Mouse (Mus musculus): ENCODE measurements at regions not wholly inside any gene's neighbourhood (a gene's known extent, or its start where the extent isn't known, plus 50 kb on each side); places are given as distances from the start of the nearest gene placed in this dataset.

GRCm38 (mm10) chr7:36095258-36096130, 292.7 kb upstream of the Zfp507 start:
- no peak for DNase-seq (ENCODE audit: low spot score)

GRCm38 (mm10) chr7:36091132-36091531, 288.3 kb upstream of the Zfp507 start:
- DNase-seq (ENCODE audit: low spot score) = no peak

- no peak for DNase-seq (ENCODE audit: low spot score)
Observed at GRCm38 (mm10) chr7:36090291-36091123, 287.7 kb upstream of the Zfp507 start.

GRCm38 (mm10) chr7:36087598-36087997, 284.8 kb upstream of the Zfp507 start:
- DNase-seq (ENCODE audit: low spot score) = no peak

GRCm38 (mm10) chr7:36078666-36079065, 275.9 kb upstream of the Zfp507 start:
- DNase-seq (ENCODE audit: low spot score) = no peak

- DNase-seq (ENCODE audit: low spot score) = no peak
Observed at GRCm38 (mm10) chr7:36078089-36078654, 275.4 kb upstream of the Zfp507 start.

- DNase-seq (ENCODE audit: low spot score) = no peak
Observed at GRCm38 (mm10) chr7:36077271-36077670, 274.5 kb upstream of the Zfp507 start.

- DNase-seq (ENCODE audit: low spot score) = no peak
Observed at GRCm38 (mm10) chr7:36076021-36076441, 273.2 kb upstream of the Zfp507 start.

- DNase-seq (ENCODE audit: low spot score) = no peak
Observed at GRCm38 (mm10) chr7:36071774-36072173, 269.0 kb upstream of the Zfp507 start.

- no peak for DNase-seq (ENCODE audit: low spot score)
Observed at GRCm38 (mm10) chr7:36066725-36067124, 263.9 kb upstream of the Zfp507 start.

GRCm38 (mm10) chr7:36061679-36062078, 258.9 kb upstream of the Zfp507 start:
- DNase-seq (ENCODE audit: low spot score) = no peak

- no peak for DNase-seq (ENCODE audit: low spot score)
Observed at GRCm38 (mm10) chr7:36060426-36060825, 257.6 kb upstream of the Zfp507 start.

GRCm38 (mm10) chr7:36046053-36046452, 243.2 kb upstream of the Zfp507 start:
- no peak for DNase-seq (ENCODE audit: low spot score)

GRCm38 (mm10) chr7:36031881-36032280, 229.1 kb upstream of the Zfp507 start:
- no peak for DNase-seq (ENCODE audit: low spot score)

GRCm38 (mm10) chr7:36023015-36023414, 220.2 kb upstream of the Zfp507 start:
- DNase-seq (ENCODE audit: low spot score) = no peak

GRCm38 (mm10) chr7:36022489-36022888, 219.7 kb upstream of the Zfp507 start:
- DNase-seq (ENCODE audit: low spot score) = no peak

GRCm38 (mm10) chr7:36016926-36017753, 214.3 kb upstream of the Zfp507 start:
- peak; percentile 16 for DNase-seq (ENCODE audit: low spot score)

GRCm38 (mm10) chr7:35996609-35997008, 193.8 kb upstream of the Zfp507 start:
- DNase-seq (ENCODE audit: low spot score) = no peak

- no peak for DNase-seq (ENCODE audit: low spot score)
Observed at GRCm38 (mm10) chr7:35992511-35992910, 189.7 kb upstream of the Zfp507 start.

- DNase-seq (ENCODE audit: low spot score) = no peak
Observed at GRCm38 (mm10) chr7:35991141-35991540, 188.3 kb upstream of the Zfp507 start.

GRCm38 (mm10) chr7:35989456-35989855, 186.7 kb upstream of the Zfp507 start:
- DNase-seq (ENCODE audit: low spot score) = no peak

All from testis, postnatal 14 days (tissue).